Mouse (Mus musculus) midbrain, postnatal 0 days (tissue): ENCODE results near the gene Rbm34. TPM values are rescaled to one million over a fixed set of nuclear protein-coding genes. Genes with fewer than 3 reads are reported as not detected.

Experiments
- ATAC-seq: fragments of 200-750 bp; cut with Nextera tagmentation; 2 replicates; pipeline ENCODE4 v1.8.0; 2017; ENCODE audit warnings: moderate number of reproducible peaks, mild to moderate bottlenecking, moderate TSS enrichment, moderate library complexity; ENCODE audit not compliant: low FRiP score
- DNase-seq: peaks from one replicate; pipeline ENCODE4 v3.0.0-alpha.2; 2015; ENCODE audit warnings: low spot score
- H3K27ac ChIP-seq: fragments of 300-500 bp; sonication (generic); 2 replicates; pipeline ENCODE4 v1.5.1; 2014; ENCODE audit warnings: low read depth, mild to moderate bottlenecking, low read length, mixed read lengths
- H3K27me3 ChIP-seq: fragments of 300-500 bp; sonication (generic); 2 replicates; pipeline ENCODE4 v1.6.1; 2014; ENCODE audit warnings: low read length, control low read depth, mixed read lengths; ENCODE audit not compliant: insufficient read depth
- H3K36me3 ChIP-seq: fragments of 300-500 bp; sonication (generic); 2 replicates; pipeline ENCODE4 v1.6.1; 2014; ENCODE audit warnings: low read length, control low read depth, mixed read lengths; ENCODE audit not compliant: insufficient read depth
- H3K4me1 ChIP-seq: fragments of 300-500 bp; sonication (generic); 2 replicates; pipeline ENCODE4 v1.6.1; 2014; ENCODE audit warnings: mild to moderate bottlenecking, control low read depth, antibody characterized with exemption, low read length, mixed read lengths; ENCODE audit not compliant: insufficient read depth
- H3K4me2 ChIP-seq: fragments of 300-500 bp; sonication (generic); 2 replicates; pipeline ENCODE4 v1.6.1; 2014; ENCODE audit warnings: low read depth, mild to moderate bottlenecking, low read length, mixed read lengths; ENCODE audit not compliant: poor library complexity, severe bottlenecking
- H3K4me3 ChIP-seq: fragments of 300-500 bp; sonication (generic); 2 replicates; pipeline ENCODE4 v1.5.1; 2014; ENCODE audit warnings: low read depth, mild to moderate bottlenecking, low read length, moderate library complexity
- H3K9ac ChIP-seq: fragments of 300-500 bp; sonication (generic); replicated peaks from 2 replicates; pipeline ENCODE4 v1.6.1; 2014; ENCODE audit warnings: mild to moderate bottlenecking, low read length, moderate library complexity, mixed read lengths; ENCODE audit not compliant: poor library complexity, severe bottlenecking
- H3K9me3 ChIP-seq: fragments of 300-500 bp; sonication (generic); 2 replicates; pipeline ENCODE4 v1.6.1; 2016; ENCODE audit warnings: low read length, control low read depth
- CTCF ChIP-seq: IDR thresholded peaks from 2 replicates; pipeline ENCODE4 v1.5.1; 2016; ENCODE audit warnings: antibody characterized with exemption, mild to moderate bottlenecking
- WGBS: fragments of 180-500 bp; shearing (Covaris S2); extraction: QIAGEN DNeasy Blood & Tissue Kit; methylation state at CpG from one replicate; pipeline ENCODE4 v1.1.7; 2014; 5-methylcytosine and 5-hydroxymethylcytosine counted together
- polyA plus RNA-seq: library from polyadenylated mRNA; unstranded; fragments of >200 nt; fragmentation: Nextera tagmentation; extraction: Ambion mirVana; gene quantifications from 2 replicates; pipeline ENCODE4 v1.2.1, GENCODE M21; 2015
- total RNA-seq: library from RNA; depleted of rRNA; stranded (reverse); fragments of >200 nt; gene quantifications from 2 replicates; pipeline ENCODE4 v1.2.3, GENCODE M21; 2014

The Rbm34 gene
- total and polyA plus RNA-seq, 2 experiments from 2014 or later, result 16.2 to 32.7 TPM

DNA sequence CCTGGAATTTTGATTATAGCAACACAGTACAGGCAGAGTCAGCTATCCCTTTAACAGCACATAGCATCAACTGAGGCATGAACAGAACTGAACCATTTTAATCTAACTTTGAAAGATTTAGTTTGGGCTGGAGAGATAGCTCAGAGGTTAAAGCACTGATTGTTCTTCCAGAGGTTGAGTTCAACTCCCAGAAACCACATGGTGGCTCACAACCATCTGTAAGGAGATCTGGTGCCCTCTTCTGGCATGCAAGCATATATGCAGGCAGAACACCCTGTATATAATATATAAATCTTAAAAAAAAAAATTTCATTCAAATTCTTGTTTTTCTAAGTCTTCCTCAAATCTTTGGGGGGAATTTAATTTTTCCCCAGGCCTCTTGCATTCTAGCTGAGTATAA lies 34.9 kb downstream of the Rbm34 start:
- Histone ChIP-seq H3K27me3 (no peaks in the 10 kb centered on the region), H3K4me2 (no peak overlapping the region), H3K9me3 (no peaks in the 10 kb centered on the region), H3K4me1 (no peaks in the 10 kb centered on the region), H3K36me3 (peaks cover 38% of the 10 kb centered on the region), H3K9ac (no peak overlapping the region), H3K4me3 (no peak overlapping the region), H3K27ac (no peak overlapping the region)
- DNase-seq, result no peak
- ATAC-seq, result no peak
- peak; percentile 75 for TF ChIP-seq CTCF

DNA sequence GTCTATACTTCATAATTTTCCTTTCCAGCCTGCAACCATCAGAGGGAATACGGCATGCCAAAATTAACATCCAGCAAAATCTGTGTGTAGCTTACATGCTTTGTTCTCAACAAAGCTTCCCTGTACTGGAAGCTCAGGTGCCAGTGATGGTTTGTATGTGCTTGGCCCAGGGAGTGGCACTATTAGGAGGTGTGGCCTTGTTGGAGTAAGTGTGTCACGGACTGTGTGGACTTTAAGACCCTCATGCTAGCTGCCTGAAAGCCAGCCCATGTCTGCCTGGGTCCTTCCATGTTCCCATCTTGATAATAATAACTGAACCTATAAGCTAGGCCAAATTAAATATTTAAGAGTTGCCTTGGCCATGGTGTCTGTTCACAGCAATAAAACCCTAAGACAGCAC lies 35.5 kb downstream of the Rbm34 start:
- no peaks in the 10 kb centered on the region for H3K4me1 ChIP-seq
- H3K27me3 ChIP-seq, result no peaks in the 10 kb centered on the region
- no peaks in the 10 kb centered on the region for H3K9me3 ChIP-seq
- no peak overlapping the region for H3K9ac ChIP-seq
- no peak for TF ChIP-seq CTCF
- H3K36me3 ChIP-seq, result peaks cover 38% of the 10 kb centered on the region
- 90% methylated on average over 2 of the region's 2 CpGs for WGBS
- ATAC-seq (no peak), DNase-seq (no peak)
- H3K4me3 ChIP-seq, result no peak overlapping the region
- H3K4me2 ChIP-seq, result no peak overlapping the region
- H3K27ac ChIP-seq, result no peak overlapping the region

DNA sequence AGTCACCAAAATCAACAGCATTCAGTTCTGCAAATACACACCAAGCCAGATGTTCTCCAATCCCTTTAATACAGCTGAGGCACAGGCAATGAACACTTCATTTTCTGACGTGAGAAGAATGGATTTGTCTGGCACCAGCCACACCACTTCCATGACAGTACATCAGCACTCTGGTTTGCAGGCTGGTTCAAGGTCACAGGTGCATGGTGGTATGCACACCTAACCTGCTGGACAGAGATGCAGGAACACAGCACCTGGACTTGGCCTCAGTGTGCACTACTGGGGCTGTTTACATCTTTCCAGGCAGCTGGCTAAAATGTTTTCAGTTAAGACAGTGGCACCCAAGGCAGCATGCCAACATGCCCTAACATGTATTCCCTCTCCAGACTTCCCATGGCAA lies 38.2 kb downstream of the Rbm34 start:
- H3K4me2 ChIP-seq, result no peak overlapping the region
- no peaks in the 10 kb centered on the region for H3K27me3 ChIP-seq
- H3K27ac ChIP-seq, result no peak overlapping the region
- no peak overlapping the region for H3K4me3 ChIP-seq
- TF ChIP-seq CTCF, result no peak
- H3K36me3 ChIP-seq, result peaks cover 40% of the 10 kb centered on the region
- no peaks in the 10 kb centered on the region for H3K9me3 ChIP-seq
- H3K4me1 ChIP-seq, result no peaks in the 10 kb centered on the region
- no peak overlapping the region for H3K9ac ChIP-seq
- WGBS, result 83% methylated on average over 1 of the region's 1 CpGs
- ATAC-seq (no peak), DNase-seq (no peak)

DNA sequence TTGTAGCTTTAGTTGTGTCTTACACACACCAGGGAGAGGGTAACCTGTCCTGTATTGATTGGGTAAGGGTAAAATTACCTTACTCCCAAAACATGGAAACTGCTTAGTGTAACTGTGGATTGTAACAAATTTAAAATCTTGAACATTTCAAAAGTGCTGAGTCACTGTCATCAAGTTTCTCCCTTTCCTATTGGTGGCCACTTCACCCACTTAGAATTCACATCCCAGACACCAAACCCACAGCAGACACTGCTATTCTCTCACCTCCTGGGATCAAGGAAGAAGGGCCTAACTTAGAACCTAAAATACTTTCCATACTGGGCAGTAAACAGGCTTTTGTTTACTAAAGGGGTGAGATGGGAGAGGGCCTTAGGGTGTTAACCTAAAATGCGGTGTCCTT lies 38.6 kb downstream of the Rbm34 start:
- Histone ChIP-seq H3K36me3 (peaks cover 37% of the 10 kb centered on the region), H3K4me1 (no peaks in the 10 kb centered on the region), H3K27me3 (no peaks in the 10 kb centered on the region), H3K27ac (no peak overlapping the region), H3K9me3 (no peaks in the 10 kb centered on the region), H3K4me3 (no peak overlapping the region), H3K4me2 (no peak overlapping the region), H3K9ac (no peak overlapping the region)
- no peak for TF ChIP-seq CTCF
- 94% methylated on average over 1 of the region's 1 CpGs for WGBS
- DNase-seq (no peak), ATAC-seq (no peak)

DNA sequence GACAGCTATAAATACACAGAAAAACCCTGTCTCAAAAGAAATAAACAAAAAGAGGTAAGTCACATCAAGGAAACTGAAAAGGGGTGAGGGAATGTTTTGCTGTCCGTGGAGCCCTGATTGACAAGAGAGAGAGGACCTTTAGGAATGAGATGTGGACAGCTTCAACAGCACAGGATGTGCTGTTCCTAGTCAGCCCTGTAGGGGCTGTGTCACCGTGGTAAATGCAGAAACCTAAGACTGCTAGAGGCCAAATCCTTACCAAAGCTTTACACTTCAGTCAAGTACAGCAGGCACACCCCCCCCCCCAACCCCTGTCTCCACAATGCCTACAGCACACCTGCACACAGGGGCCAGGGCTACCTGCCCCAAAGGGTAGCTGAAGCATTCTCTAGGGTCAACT lies 39.2 kb downstream of the Rbm34 start:
- WGBS, result 40% methylated on average over 2 of the region's 2 CpGs
- no peak overlapping the region for H3K27ac ChIP-seq
- no peak for DNase-seq
- no peak overlapping the region for H3K4me3 ChIP-seq
- H3K9me3 ChIP-seq, result no peaks in the 10 kb centered on the region
- H3K9ac ChIP-seq, result no peak overlapping the region
- peak; percentile 56 for TF ChIP-seq CTCF
- H3K36me3 ChIP-seq, result peaks cover 32% of the 10 kb centered on the region
- ATAC-seq, result peak; percentile 18; the same call in 1 of the 2 replicates
- H3K4me1 ChIP-seq, result no peaks in the 10 kb centered on the region
- no peaks in the 10 kb centered on the region for H3K27me3 ChIP-seq
- H3K4me2 ChIP-seq, result no peak overlapping the region

DNA sequence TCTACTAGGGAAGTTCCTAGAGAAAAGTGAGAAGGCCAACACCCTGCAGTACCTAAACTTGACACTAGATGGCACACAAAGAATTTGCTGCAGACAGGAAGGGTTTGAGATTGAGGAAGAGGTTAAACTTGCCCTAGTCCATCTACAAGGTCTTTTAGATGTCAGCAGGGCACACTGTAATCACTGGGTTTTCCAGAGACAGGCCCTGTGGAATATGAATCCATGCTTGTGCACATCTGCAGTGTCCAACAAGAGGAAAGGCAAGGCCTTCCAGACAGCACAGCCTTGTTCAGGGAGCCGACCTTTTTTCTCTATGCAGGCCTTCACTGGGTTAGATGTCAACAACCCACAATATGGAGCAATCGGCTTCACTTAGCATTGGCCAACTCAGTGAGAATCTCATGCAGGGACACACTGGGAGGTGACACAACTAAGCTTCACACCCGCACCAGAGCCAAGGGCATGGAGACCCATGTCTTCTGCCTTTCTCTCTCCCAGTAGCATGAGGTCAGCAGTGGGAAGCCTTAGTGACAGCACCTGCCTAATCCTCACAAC lies 41.2 kb downstream of the Rbm34 start:
- peak; percentile 94 for TF ChIP-seq CTCF
- WGBS, result 70% methylated on average over 3 of the region's 3 CpGs
- H3K4me1 ChIP-seq, result no peaks in the 10 kb centered on the region
- peaks cover 22% of the 10 kb centered on the region for H3K36me3 ChIP-seq
- no peak overlapping the region for H3K9ac ChIP-seq
- H3K4me3 ChIP-seq, result no peak overlapping the region
- ATAC-seq, result no peak
- H3K9me3 ChIP-seq, result no peaks in the 10 kb centered on the region
- H3K27me3 ChIP-seq, result no peaks in the 10 kb centered on the region
- H3K27ac ChIP-seq, result no peak overlapping the region
- no peak overlapping the region for H3K4me2 ChIP-seq
- peak; percentile 72 for DNase-seq
